Mouse (Mus musculus) layer of hippocampus, postnatal 25 days (tissue): ENCODE data around the gene Tmcc2. TPM values are rescaled to one million over a fixed set of nuclear protein-coding genes. Genes with fewer than 3 reads are reported as not detected.
A peak's percentile ranks its signal among the peaks of the same experiment; 100 is the strongest.
"Not testable (repeated sequence)": the region's sequence is repeated elsewhere in the genome, so short reads cannot be mapped to it uniquely, and the experiment has no call there.

Experiments used
- DNase-seq, 2 experiments: peaks; one replicate each; pipeline ENCODE4 v3.0.0; 2022; ENCODE audit warnings: mixed read lengths in 2 of 2, low spot score in 1 of 2; ENCODE audit errors: extremely low spot score in 1 of 2
- total RNA-seq, 2 experiments: library from RNA; stranded (reverse); gene quantifications; 2 replicates each; pipeline ENCODE4 v1.2.3; 2021

Tmcc2 gene
- total RNA-seq, 2 experiments from 2014 or later: 232 to 246 TPM

DNA sequence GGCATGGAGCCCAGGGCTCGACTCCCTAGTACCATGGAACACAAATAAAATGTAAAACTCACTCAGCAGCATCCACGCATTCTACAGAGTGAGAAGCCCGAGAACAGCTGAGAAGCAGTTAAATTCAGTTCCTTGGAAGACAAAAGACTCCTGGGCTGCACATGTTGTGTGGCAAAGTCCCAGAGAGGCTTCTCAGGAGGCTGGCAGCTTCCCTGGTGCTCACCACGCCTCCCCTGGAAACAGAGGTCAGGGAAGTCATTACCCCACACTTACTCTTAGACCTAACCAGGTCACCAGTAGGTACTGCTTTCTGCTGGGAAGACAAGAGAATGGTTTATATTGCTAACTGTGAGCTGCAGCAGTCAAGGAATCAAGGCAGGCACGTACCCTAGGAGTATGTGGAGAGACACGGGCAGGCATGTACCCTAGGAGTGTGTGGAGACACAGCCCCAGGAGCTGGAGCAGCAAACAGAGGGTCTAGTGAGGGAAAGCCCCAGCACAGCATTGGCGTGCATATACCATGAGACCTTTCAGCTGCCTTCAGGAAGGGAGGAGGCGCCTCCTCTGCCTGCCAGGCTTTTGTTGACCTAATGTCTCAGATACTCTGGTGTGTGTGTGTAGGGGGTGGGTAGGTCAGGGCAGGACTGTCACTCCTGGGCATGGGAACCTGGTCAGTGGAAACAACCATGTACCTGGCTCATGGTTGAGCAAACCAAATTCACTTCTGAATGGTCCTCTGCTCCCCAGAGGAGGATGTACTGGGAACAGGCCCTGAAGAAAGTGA lies 19.6 kb downstream of the Tmcc2 start:
- DNase-seq: no peak

DNA sequence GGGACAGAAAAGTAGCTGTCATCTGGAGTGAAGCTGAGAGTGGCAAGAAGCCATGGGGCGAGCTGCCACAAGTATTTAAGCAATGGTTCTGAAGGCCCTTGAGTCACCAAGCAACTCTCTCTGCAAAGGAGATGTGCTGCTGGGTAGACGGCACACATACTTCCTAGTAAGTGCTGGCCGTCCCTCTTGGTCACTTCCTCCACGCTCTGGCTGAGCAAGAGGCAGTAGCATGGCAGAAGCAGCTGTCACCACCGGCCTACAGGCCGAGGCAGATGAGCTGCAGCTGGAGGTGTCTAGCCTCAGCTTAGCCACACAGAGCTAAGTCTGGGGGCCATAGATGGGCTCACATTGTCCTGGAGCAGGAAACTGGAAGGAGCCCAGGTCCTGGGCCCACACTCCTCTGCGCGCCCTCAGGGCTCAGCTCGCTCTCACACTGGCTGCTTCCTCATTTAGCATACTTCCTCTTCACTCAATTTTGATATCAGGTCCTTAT lies 20.4 kb downstream of the Tmcc2 start:
- no peak for DNase-seq

DNA sequence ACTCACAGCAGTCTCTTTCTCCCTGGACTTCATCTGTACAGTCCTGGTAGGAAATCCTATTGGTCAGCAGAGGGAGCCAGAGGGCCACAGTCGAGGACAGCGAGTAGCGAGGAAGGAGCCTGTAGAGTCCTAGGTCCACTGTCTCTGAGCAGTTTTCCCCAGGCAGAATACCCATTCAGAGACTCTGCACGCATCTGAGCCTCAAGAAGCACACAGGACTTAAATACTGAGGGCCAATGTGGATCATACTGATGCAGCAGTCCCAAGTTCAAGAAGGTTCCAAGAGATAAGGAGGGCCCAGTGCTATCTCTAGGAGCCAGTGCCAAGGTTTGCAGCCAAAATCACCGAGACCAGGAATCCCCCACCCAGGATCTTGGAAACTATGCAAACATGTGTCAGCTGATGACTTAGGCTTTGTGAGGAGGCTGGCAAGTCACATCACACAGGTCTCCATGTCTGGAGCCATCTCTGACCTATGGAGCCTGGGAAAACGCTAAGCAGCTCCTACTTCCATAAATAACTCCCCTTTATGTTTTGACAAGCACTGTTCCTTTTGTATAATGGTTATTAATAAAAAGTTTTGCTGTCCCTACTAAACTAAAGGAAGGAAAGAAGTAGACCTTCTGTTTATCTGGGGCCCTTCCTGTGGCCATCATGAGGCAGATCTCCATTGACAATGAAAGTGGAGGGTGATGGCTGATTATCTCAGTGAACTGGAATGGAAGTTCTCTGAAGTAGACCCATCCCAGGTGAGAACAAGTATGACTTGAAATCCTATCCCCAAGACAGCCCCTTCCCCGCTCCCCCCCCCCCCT lies 23.2 kb downstream of the Tmcc2 start:
- DNase-seq: peak; percentile 65 to 82

DNA sequence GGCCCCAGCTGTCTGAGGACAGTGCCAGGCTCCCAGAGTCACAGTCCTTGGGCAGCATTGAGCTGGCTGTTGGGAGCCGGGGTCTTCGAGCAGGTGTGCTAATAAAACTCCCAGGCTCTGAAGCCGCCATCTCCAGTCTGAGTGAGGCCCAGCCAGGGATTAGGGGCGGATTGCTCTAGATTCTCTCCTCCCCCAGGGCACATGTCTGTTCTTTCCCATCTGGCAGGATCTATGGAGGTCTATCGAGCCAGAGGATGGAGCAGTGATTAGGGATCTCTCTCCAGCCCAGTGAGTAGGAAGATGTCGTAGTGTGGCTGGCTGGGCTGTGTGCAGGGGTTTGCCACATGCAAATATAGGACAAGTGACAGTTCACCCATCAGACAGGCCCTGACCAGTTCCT lies 24.1 kb downstream of the Tmcc2 start:
- DNase-seq: no peak

DNA sequence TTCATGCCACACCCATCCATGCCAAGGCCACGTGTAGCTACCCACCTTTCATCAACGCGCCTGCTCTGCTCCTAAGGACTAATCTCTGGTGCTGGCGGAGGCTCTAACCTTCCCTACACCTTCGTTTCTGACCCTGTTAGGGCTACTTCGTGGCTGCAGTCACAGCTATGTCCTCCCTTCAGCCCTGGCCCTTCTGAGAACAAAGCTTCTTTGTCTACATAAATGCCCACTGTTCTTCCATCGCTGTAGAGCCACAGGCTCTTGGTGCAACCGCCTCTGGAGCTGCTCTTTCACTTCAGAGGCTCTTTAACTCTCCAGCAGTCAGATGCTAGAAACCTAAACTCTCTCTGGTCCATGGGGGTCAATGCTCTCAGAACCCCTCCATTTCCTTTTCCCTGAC lies 24.8 kb downstream of the Tmcc2 start:
- DNase-seq: no peak

DNA sequence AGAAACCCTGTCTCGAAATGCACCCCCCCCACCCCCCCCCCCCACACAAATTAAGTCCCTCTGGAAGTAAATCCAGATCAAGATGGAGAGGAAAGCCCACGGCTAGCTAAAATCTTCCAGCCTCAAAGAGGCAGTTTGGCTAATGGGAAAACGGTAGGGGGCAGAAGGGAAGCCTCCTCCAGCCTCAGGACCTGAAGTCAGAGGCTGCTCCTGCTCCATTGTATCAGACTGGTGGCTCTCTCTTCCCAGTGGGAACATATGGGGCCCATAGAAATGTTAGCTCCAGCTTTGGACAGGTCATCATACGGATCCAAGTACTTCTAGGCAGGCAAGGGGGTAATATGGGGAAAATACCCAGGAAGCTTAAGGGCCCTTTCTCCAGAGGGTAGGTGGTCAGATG lies 25.4 kb downstream of the Tmcc2 start:
- no peak for DNase-seq

DNA sequence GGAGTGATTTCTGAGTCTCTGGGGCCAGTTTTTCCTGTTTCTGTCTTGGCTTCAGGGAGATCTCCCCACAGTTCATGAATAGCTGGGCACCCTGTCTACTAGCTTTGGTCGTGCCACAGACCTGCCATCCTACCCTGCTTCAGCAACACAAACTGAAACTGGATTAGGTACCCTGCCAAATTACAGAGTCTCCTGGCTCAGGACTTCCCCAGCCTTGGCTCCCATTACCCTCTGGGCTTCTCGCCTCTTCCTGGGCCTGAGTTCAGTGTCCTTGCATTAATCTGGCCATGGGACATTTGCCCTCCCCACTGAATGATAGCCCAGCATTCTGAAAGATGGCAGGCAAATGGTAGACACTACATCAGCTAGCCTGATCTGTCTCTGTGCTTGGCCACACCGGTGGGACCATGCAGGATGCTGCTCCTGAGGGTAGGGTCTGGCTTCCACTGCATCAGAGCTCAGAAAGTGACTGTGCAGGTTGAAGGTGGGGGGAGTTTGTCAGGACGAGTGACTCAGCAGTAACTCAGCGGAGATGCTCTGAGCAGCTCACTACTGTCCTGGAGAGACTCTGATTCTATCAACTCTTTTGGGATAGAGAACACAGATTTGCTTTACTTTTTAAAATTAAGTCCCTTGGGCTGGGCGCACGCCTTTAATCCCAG lies 26.1 kb downstream of the Tmcc2 start:
- no peak for DNase-seq

DNA sequence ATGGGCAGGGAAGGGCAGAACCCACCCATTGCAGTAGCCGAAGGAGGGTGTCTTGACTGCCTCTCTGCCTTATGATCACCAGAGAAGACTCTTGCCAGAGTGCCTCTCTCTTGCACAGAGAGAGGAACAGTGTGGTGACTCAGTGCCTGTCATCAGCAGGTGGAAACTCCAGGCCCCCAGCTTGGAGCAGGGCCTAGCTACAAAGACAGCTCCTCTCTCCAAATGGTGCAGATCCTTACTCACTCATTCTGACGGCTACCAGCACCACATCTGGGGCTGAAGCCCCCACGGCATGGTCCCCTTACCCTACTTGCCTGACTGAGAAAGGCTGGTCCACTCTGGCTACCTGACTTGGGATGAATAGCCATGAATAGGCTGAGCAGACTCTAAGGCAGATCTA lies 26.7 kb downstream of the Tmcc2 start:
- no peak for DNase-seq

GRCm38 (mm10) chr1:132361959-132362358 lies 29.1 kb downstream of the Tmcc2 start:
- no peak for DNase-seq

DNA sequence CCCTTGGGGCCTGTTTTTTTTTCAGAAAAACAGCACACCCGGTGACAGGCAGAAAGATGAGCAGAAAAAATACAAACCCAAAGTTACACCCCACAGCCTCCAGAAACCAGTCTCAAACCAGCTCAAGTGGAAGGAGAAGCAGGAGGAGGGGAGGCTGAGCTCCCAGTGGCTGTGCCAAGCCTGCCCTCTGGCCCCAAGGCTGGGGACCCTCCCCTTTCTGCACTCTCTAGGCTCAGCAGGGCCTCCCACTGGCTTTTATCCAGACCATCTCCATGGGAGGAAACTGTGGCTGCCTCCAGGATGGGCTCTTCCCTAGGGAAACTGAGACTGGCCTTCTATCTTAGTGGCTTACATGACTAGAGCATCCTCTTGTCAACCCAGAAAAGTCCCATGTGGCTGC lies 34.2 kb downstream of the Tmcc2 start:
- no peak for DNase-seq

- DNase-seq: peak; percentile 72 to 81
Measured at GRCm38 (mm10) chr1:132355841-132356242, 35.2 kb downstream of the Tmcc2 start.

- no peak for DNase-seq
Measured at GRCm38 (mm10) chr1:132355162-132355601, 35.9 kb downstream of the Tmcc2 start.

DNA sequence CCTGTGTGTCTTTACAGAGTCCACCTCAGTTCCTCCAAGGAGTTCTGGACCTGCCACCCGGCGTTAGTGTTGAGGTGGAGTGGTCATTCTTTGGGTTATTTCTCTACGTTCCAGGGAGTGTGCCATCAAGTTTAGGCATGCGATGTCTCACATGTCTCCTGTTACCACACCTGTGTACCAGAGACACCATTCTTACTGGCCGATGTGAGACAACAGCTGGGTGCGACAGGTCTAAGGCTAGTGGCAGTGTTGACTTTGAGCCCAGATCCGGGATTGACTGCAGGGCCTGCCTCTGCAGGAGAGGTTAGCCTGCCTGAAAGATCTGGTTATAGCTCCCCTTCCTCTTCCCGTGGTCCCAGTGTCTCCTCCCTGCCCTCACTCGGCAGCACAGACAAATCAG lies 36.8 kb downstream of the Tmcc2 start:
- DNase-seq: no peak

GRCm38 (mm10) chr1:132353389-132353788 lies 37.7 kb downstream of the Tmcc2 start:
- no peak for DNase-seq

DNA sequence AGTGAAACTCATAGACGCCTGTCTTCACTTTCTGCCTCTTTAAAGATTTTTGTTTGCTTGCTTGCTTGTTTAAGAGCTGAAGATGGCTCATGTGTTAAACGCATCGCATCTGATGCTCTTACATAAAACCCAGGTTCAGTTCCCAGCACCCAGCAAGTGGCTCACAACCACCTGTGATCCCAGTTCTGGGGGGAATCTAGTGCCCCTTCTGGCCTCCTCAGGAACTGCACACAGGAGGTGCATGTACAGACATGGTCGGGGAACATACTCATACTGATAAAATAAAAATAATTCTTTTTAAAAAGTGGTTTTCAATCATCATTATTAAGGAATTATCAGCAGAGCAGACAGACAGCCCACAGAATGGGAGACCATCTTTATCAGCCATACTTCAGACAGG lies 40.0 kb downstream of the Tmcc2 start:
- no peak for DNase-seq

DNA sequence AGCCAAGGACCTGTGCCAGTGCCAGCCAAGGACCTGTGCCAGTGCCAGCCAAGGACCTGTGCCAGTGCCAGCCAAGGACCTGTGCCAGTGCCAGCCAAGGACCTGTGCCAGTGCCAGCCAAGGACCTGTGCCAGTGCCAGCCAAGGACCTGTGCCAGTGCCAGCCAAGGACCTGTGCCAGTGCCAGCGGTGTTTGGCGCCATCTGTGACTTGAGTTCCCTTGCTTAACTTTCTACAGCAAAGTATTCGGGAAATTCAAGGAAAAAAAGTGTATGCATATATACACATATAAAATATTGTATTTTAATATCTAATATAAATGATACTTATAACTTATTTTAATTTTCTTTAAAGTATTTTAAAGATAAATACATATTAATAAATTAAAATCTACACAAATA lies 41.5 kb downstream of the Tmcc2 start:
- not testable (repeated sequence) for DNase-seq

GRCm38 (mm10) chr1:132349049-132349448 lies 42.0 kb downstream of the Tmcc2 start:
- not testable (repeated sequence) for DNase-seq

DNA sequence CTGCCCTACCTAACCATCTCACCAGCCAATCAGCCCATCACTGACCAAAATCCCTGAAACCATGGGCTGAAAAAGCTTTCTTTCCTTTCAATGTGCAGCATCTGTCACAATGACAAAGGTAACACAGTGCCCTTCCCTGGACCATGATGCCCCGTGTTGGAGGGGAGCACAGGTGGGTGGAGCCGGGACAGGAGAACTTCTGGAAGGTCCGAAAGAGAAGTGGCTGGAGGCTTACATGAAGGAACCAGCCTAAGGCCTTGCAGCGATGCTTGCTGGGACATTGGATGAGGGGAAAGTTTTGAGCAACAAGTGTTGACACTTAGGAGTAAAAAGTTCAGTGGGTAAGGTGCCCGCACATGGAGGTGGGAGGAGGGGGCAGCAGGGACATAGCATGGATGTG lies 42.7 kb downstream of the Tmcc2 start:
- no peak for DNase-seq

- DNase-seq: no peak
Measured at GRCm38 (mm10) chr1:132346951-132347350, 44.1 kb downstream of the Tmcc2 start.

DNA sequence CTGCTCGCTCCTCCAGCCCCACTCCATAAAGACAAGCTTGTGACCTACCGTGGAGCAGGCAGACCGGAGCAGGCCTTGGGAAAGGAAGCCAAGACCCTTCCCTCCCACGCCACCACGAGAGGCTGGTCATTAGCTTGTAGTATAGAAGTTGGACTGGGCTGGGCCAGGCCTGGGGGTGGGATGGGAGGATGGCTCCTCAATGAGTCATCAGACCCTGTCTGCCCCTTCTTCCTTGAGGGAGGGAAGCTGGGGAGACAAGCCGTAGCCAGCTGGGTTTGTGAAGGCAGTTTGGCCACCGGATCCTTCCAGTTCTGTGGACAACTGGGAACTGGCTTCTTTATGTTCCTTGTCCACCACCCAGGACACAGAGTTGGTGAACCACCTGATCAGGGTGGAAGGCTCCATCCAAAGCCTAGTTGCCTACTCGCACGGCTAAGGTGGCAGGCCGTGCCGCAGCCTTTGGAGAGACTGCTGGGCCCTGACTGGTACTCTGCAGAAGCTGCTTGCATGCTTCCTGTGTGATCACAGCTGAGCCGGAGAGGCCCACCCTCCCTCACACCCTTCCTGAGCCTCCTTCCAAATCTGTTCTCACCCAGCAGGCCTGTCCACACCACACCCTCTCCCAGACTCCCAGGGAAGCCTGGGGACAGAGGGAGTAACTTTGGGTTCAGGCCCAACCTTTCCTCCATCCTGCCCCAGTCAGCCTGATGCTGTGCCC lies 44.8 kb downstream of the Tmcc2 start:
- no peak for DNase-seq
